Mouse (Mus musculus) heart, embryonic 10.5 days (tissue): Measurements from ENCODE around the gene Sbf2. TPM values are rescaled to one million over a fixed set of nuclear protein-coding genes. Genes with fewer than 3 reads are reported as not detected.

Experiments used
- DNase-seq: peaks from one replicate; pipeline ENCODE4 v3.0.0-alpha.2; 2017; ENCODE audit warnings: low spot score
- H3K27ac ChIP-seq: fragments of 300-500 bp; sonication (generic); 2 replicates; pipeline ENCODE4 v1.5.1; 2016; ENCODE audit warnings: mild to moderate bottlenecking
- H3K27me3 ChIP-seq: fragments of 300-500 bp; sonication (generic); 2 replicates; pipeline ENCODE4 v1.6.1; 2016; ENCODE audit warnings: mild to moderate bottlenecking; ENCODE audit not compliant: poor library complexity, insufficient read depth, severe bottlenecking
- H3K36me3 ChIP-seq: fragments of 300-500 bp; sonication (generic); 2 replicates; pipeline ENCODE4 v1.6.1; 2016; ENCODE audit warnings: mild to moderate bottlenecking, moderate library complexity
- H3K4me1 ChIP-seq: fragments of 300-500 bp; sonication (generic); 2 replicates; pipeline ENCODE4 v1.6.1; 2016; ENCODE audit warnings: mild to moderate bottlenecking
- H3K4me3 ChIP-seq: fragments of 300-500 bp; sonication (generic); 2 replicates; pipeline ENCODE4 v1.5.1; 2016; ENCODE audit warnings: mild to moderate bottlenecking, moderate library complexity
- H3K9me3 ChIP-seq: fragments of 300-500 bp; sonication (generic); 2 replicates; pipeline ENCODE4 v1.6.1; 2016; ENCODE audit warnings: mild to moderate bottlenecking, moderate library complexity
- WGBS: fragments of 180-500 bp; shearing (Covaris S2); methylation state at CpG from one replicate; pipeline ENCODE4 v1.1.7; 2016; 5-methylcytosine and 5-hydroxymethylcytosine counted together
- polyA plus RNA-seq: library from polyadenylated mRNA; unstranded; fragments of >200 nt; fragmentation: Nextera tagmentation; extraction: Ambion mirVana; gene quantifications from 2 replicates; pipeline ENCODE4 v1.2.1, GENCODE M21; 2016

Sbf2 gene
- polyA plus RNA-seq = 28.6 and 33.4 TPM in 2 replicates

GRCm38 (mm10) chr7:110614133-110615063 is at the start of gene Sbf2:
TSS of gene Sbf2 (minus strand) at chr7:110614922.
- Histone ChIP-seq H3K4me1 (peaks cover 29% of the 10 kb centered on the region), H3K27me3 (no peaks in the 10 kb centered on the region), H3K36me3 (no peaks in the 10 kb centered on the region), H3K27ac (peak within 1 kb of the TSS; percentile 98), H3K4me3 (peak within 1 kb of the TSS; percentile 87), H3K9me3 (no peaks in the 10 kb centered on the region)
- peak; percentile 93 for DNase-seq
- WGBS = under 1% methylated on average over 119 of the region's 127 CpGs

GRCm38 (mm10) chr7:110658378-110658928 is 43.7 kb upstream of the Sbf2 start:
- Histone ChIP-seq H3K27ac (no peak overlapping the region), H3K9me3 (no peaks in the 10 kb centered on the region), H3K27me3 (no peaks in the 10 kb centered on the region), H3K4me1 (0 out of 2 replicates have a peak, but pooled peaks cover 5% of the 10 kb centered on the region), H3K36me3 (no peaks in the 10 kb centered on the region), H3K4me3 (no peak overlapping the region)
- 66% methylated on average over 3 of the region's 3 CpGs for WGBS
- DNase-seq = no peak

- H3K27ac ChIP-seq = peak overlapping the region; percentile 23; the same call in 1 of the 2 replicates
- WGBS = 58% methylated on average over 6 of the region's 6 CpGs
Measured at GRCm38 (mm10) chr7:110655966-110656365, 41.2 kb upstream of the Sbf2 start.

GRCm38 (mm10) chr7:110655230-110655629 is 40.5 kb upstream of the Sbf2 start:
- DNase-seq = no peak
- Histone ChIP-seq H3K4me3 (no peak overlapping the region), H3K27ac (no peak overlapping the region), H3K4me1 (0 out of 2 replicates have a peak, but pooled peaks cover 5% of the 10 kb centered on the region), H3K36me3 (no peaks in the 10 kb centered on the region), H3K9me3 (no peaks in the 10 kb centered on the region), H3K27me3 (no peaks in the 10 kb centered on the region)
- WGBS = 75% methylated on average over 3 of the region's 3 CpGs

More at GRCm38 (mm10) chr7:110655966-110656365, 41.2 kb upstream of the Sbf2 start:
- Histone ChIP-seq H3K4me1 (0 out of 2 replicates have a peak, but pooled peaks cover 5% of the 10 kb centered on the region), H3K27me3 (no peaks in the 10 kb centered on the region), H3K9me3 (no peaks in the 10 kb centered on the region), H3K4me3 (no peak overlapping the region), H3K36me3 (no peaks in the 10 kb centered on the region)
- DNase-seq = no peak

GRCm38 (mm10) chr7:110651091-110651490 is 36.4 kb upstream of the Sbf2 start:
- Histone ChIP-seq H3K27ac (no peak overlapping the region), H3K9me3 (peaks cover 4% of the 10 kb centered on the region; the same call in 1 of the 2 replicates), H3K4me1 (peaks cover 21% of the 10 kb centered on the region), H3K27me3 (no peaks in the 10 kb centered on the region), H3K36me3 (0 out of 2 replicates have a peak, but pooled peaks cover 3% of the 10 kb centered on the region), H3K4me3 (no peak overlapping the region)
- DNase-seq = no peak
- 81% methylated on average over 6 of the region's 6 CpGs for WGBS

GRCm38 (mm10) chr7:110650491-110650890 is 35.8 kb upstream of the Sbf2 start:
- H3K9me3 ChIP-seq = peaks cover 4% of the 10 kb centered on the region; the same call in 1 of the 2 replicates
- WGBS = 44% methylated on average over 4 of the region's 4 CpGs
- H3K4me3 ChIP-seq = no peak overlapping the region
- DNase-seq = no peak
- 0 out of 2 replicates have a peak, but pooled peaks cover 3% of the 10 kb centered on the region for H3K36me3 ChIP-seq
- H3K27ac ChIP-seq = no peak overlapping the region
- no peaks in the 10 kb centered on the region for H3K27me3 ChIP-seq
- H3K4me1 ChIP-seq = peaks cover 18% of the 10 kb centered on the region

- Histone ChIP-seq H3K27ac (no peak overlapping the region), H3K36me3 (0 out of 2 replicates have a peak, but pooled peaks cover 3% of the 10 kb centered on the region), H3K27me3 (no peaks in the 10 kb centered on the region), H3K9me3 (peaks cover 4% of the 10 kb centered on the region; the same call in 1 of the 2 replicates), H3K4me1 (peaks cover 27% of the 10 kb centered on the region), H3K4me3 (no peak overlapping the region)
- DNase-seq = no peak
- 84% methylated on average over 6 of the region's 6 CpGs for WGBS
Measured at GRCm38 (mm10) chr7:110649133-110649987, 34.6 kb upstream of the Sbf2 start.

- H3K27ac ChIP-seq = peak overlapping the region; percentile 74
- DNase-seq = no peak
Measured at GRCm38 (mm10) chr7:110648455-110649085, 33.8 kb upstream of the Sbf2 start.

GRCm38 (mm10) chr7:110647559-110648454 is 33.1 kb upstream of the Sbf2 start:
- Histone ChIP-seq H3K27me3 (no peaks in the 10 kb centered on the region), H3K9me3 (peaks cover 4% of the 10 kb centered on the region; the same call in 1 of the 2 replicates), H3K27ac (no peak overlapping the region), H3K4me1 (peaks cover 38% of the 10 kb centered on the region), H3K36me3 (0 out of 2 replicates have a peak, but pooled peaks cover 3% of the 10 kb centered on the region), H3K4me3 (no peak overlapping the region)
- WGBS = 71% methylated on average over 15 of the region's 15 CpGs
- DNase-seq = no peak

More at GRCm38 (mm10) chr7:110648455-110649085, 33.8 kb upstream of the Sbf2 start:
- peaks cover 31% of the 10 kb centered on the region for H3K4me1 ChIP-seq
- 54% methylated on average over 13 of the region's 13 CpGs for WGBS
- 0 out of 2 replicates have a peak overlapping the region, but pooled peaks have one; percentile 12 for H3K4me3 ChIP-seq
- 0 out of 2 replicates have a peak, but pooled peaks cover 3% of the 10 kb centered on the region for H3K36me3 ChIP-seq
- H3K9me3 ChIP-seq = peaks cover 4% of the 10 kb centered on the region; the same call in 1 of the 2 replicates
- H3K27me3 ChIP-seq = no peaks in the 10 kb centered on the region

- H3K27me3 ChIP-seq = no peaks in the 10 kb centered on the region
- no peak overlapping the region for H3K27ac ChIP-seq
- DNase-seq = no peak
- no peak overlapping the region for H3K4me3 ChIP-seq
- peaks cover 4% of the 10 kb centered on the region; the same call in 1 of the 2 replicates for H3K9me3 ChIP-seq
- H3K4me1 ChIP-seq = peaks cover 48% of the 10 kb centered on the region
- WGBS = 82% methylated on average over 8 of the region's 8 CpGs
- 0 out of 2 replicates have a peak, but pooled peaks cover 3% of the 10 kb centered on the region for H3K36me3 ChIP-seq
Measured at GRCm38 (mm10) chr7:110646611-110647407, 32.1 kb upstream of the Sbf2 start.
